In the genomic region with DNA sequence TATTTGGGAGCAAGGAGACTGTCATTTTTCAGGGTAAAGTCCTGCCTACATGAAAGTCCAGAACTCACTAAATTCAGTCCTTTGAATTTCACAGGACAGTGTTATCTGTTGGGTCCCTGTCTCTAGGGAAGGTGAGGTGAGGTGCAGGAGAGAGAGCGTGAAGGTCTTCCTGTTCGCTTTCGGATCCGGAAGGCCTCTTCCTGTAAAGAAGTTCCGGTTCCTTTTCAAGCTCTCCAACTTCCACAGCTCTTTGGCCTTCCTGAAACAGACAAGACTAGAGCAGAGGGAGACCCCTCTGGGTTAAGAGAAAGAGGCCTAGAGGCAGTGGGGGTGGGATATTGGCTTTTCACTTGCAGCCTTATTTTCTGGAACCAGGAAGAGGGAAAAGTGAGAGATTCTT, we compare ENCODE assay signal across 12 mouse cellular contexts. TPM values are rescaled to one million over a fixed set of nuclear protein-coding genes. Genes with fewer than 3 reads are reported as not detected.
A peak's percentile ranks its signal among the peaks of the same experiment; 100 is the strongest.
DNase-seq lines count a peak whose midpoint lies in the region; ATAC-seq and TF ChIP-seq lines count a peak whose summit lies in the region.
"Had no signal": no experiment of that assay in that cellular context is flagged by ENCODE, and none has a peak within 500 bp of the region (broad histone marks: within the 10 kb centered on the region; RNA-seq: fewer than 3 reads in every experiment).

No protein-coding gene starts in this region.

- no peak for TF ChIP-seq EP300 in ES-Bruce4 (IDR thresholded peaks at IDR 0.05; ENCODE audit: insufficient read depth, low read depth, low read length)
- TF ChIP-seq EP300 in liver, embryonic 14.5 days (IDR thresholded peaks at IDR 0.05; ENCODE audit: low read depth) = no peak

- no peak overlapping the region for H3K9ac ChIP-seq in forebrain, embryonic 16.5 days (replicated peaks; ENCODE audit: low read depth, low read length)
- no peak overlapping the region for H3K9ac ChIP-seq in intestine, embryonic 14.5 days (ENCODE audit: low read length)
- H3K9ac ChIP-seq in intestine, embryonic 16.5 days (ENCODE audit: low read depth, low read length) = no peak overlapping the region
- H3K9ac ChIP-seq in ES-Bruce4 (ENCODE audit: low read depth, poor library complexity, severe bottlenecking) = peak overlapping the region; percentile 40; the same call in 1 of the 2 replicates
- no peak overlapping the region; the same call in 1 of the 2 replicates for H3K9ac ChIP-seq in liver, embryonic 14.5 days (replicated peaks)
- no peak overlapping the region for H3K9ac ChIP-seq in intestine, postnatal 0 days (ENCODE audit: low read depth, low read length)
- H3K9ac ChIP-seq: intestine, embryonic 15.5 days; limb, embryonic 13.5 days had no signal

- TF ChIP-seq CTCF in ES-Bruce4 (IDR thresholded peaks at IDR 0.05; ENCODE audit: low read depth, low read length) = no peak
- TF ChIP-seq CTCF in liver, embryonic 14.5 days (IDR thresholded peaks at IDR 0.05; ENCODE audit: low read depth) = no peak
- no peak for TF ChIP-seq CTCF in intestine, postnatal 0 days (IDR thresholded peaks at IDR 0.05; ENCODE audit: low read depth)

- H3K9me3 ChIP-seq in forebrain, embryonic 10.5 days = no peaks in the 10 kb centered on the region
- H3K9me3 ChIP-seq in forebrain, embryonic 16.5 days (ENCODE audit: control insufficient read depth, low read length) = no peaks in the 10 kb centered on the region
- no peaks in the 10 kb centered on the region for H3K9me3 ChIP-seq in intestine, embryonic 14.5 days (ENCODE audit: control insufficient read depth, low read length)
- no peaks in the 10 kb centered on the region for H3K9me3 ChIP-seq in intestine, embryonic 16.5 days (ENCODE audit: control insufficient read depth, low read length)
- no peaks in the 10 kb centered on the region for H3K9me3 ChIP-seq in ES-Bruce4 (replicated peaks; ENCODE audit: control insufficient read depth, insufficient read depth, low read length, poor library complexity, severe bottlenecking)
- no peaks in the 10 kb centered on the region for H3K9me3 ChIP-seq in liver, embryonic 14.5 days (ENCODE audit: control insufficient read depth, low read length)
- no peaks in the 10 kb centered on the region for H3K9me3 ChIP-seq in intestine, postnatal 0 days (ENCODE audit: control insufficient read depth)
- H3K9me3 ChIP-seq: intestine, embryonic 15.5 days; limb, embryonic 13.5 days had no signal

- 0 out of 2 replicates have a peak overlapping the region, but pooled peaks have one; percentile 6 for H3K27ac ChIP-seq in forebrain, embryonic 10.5 days
- no peak overlapping the region for H3K27ac ChIP-seq in forebrain, embryonic 16.5 days (ENCODE audit: low read length)
- H3K27ac ChIP-seq in intestine, embryonic 14.5 days (ENCODE audit: low read depth) = 0 out of 2 replicates have a peak overlapping the region, but pooled peaks have one; percentile 16
- H3K27ac ChIP-seq in intestine, embryonic 16.5 days (ENCODE audit: low read length) = no peak overlapping the region
- H3K27ac ChIP-seq in ES-Bruce4 (ENCODE audit: insufficient read depth, low read length) = peak overlapping the region; percentile 93
- H3K27ac ChIP-seq in liver, embryonic 14.5 days = 0 out of 2 replicates have a peak overlapping the region, but pooled peaks have one; percentile 12
- H3K27ac ChIP-seq in intestine, postnatal 0 days (ENCODE audit: low read depth, low read length) = no peak overlapping the region
- H3K27ac ChIP-seq: intestine, embryonic 15.5 days; limb, embryonic 13.5 days had no signal

- H3K4me3 ChIP-seq in forebrain, embryonic 10.5 days = no peak overlapping the region
- no peak overlapping the region for H3K4me3 ChIP-seq in forebrain, embryonic 16.5 days (replicated peaks; ENCODE audit: low read length)
- H3K4me3 ChIP-seq in intestine, embryonic 14.5 days (ENCODE audit: low read depth, low read length) = no peak overlapping the region
- no peak overlapping the region for H3K4me3 ChIP-seq in intestine, embryonic 16.5 days (ENCODE audit: low read length)
- H3K4me3 ChIP-seq in ES-Bruce4 (ENCODE audit: low read depth, low read length) = no peak overlapping the region
- no peak overlapping the region for H3K4me3 ChIP-seq in liver, embryonic 14.5 days (ENCODE audit: insufficient read depth in 1 of 2, low read depth in 2 of 2, low read length in 2 of 2)
- no peak overlapping the region for H3K4me3 ChIP-seq in intestine, postnatal 0 days (ENCODE audit: low read depth, low read length)
- H3K4me3 ChIP-seq: intestine, embryonic 15.5 days; limb, embryonic 13.5 days had no signal

- ATAC-seq in forebrain, embryonic 16.5 days = no peak
- ATAC-seq in intestine, embryonic 14.5 days (replicated peaks; ENCODE audit: low FRiP score, low TSS enrichment, low read depth) = no peak
- ATAC-seq in intestine, embryonic 16.5 days = no peak
- ATAC-seq in liver, embryonic 14.5 days (ENCODE audit: insufficient read depth) = no peak
- no peak for ATAC-seq in intestine, postnatal 0 days
- ATAC-seq: intestine, embryonic 15.5 days had no signal

- peaks cover under 1% of the 10 kb centered on the region; the same call in 1 of the 2 replicates for H3K36me3 ChIP-seq in forebrain, embryonic 10.5 days (replicated peaks)
- no peaks in the 10 kb centered on the region for H3K36me3 ChIP-seq in forebrain, embryonic 16.5 days (ENCODE audit: control insufficient read depth, insufficient read depth)
- no peaks in the 10 kb centered on the region for H3K36me3 ChIP-seq in intestine, embryonic 14.5 days (ENCODE audit: control insufficient read depth, insufficient read depth, low read length)
- no peaks in the 10 kb centered on the region for H3K36me3 ChIP-seq in intestine, embryonic 16.5 days (ENCODE audit: control insufficient read depth, insufficient read depth, low read length)
- H3K36me3 ChIP-seq in ES-Bruce4 (ENCODE audit: control insufficient read depth, insufficient read depth, low read length, poor library complexity, severe bottlenecking) = no peaks in the 10 kb centered on the region
- H3K36me3 ChIP-seq in liver, embryonic 14.5 days (replicated peaks; ENCODE audit: control insufficient read depth, insufficient read depth, low read depth) = no peaks in the 10 kb centered on the region
- no peaks in the 10 kb centered on the region for H3K36me3 ChIP-seq in intestine, postnatal 0 days (ENCODE audit: control insufficient read depth, insufficient read depth)
- H3K36me3 ChIP-seq: intestine, embryonic 15.5 days; limb, embryonic 13.5 days had no signal

- no peak overlapping the region for H3K4me2 ChIP-seq in forebrain, embryonic 16.5 days (ENCODE audit: low read length)
- no peak overlapping the region for H3K4me2 ChIP-seq in intestine, embryonic 14.5 days (ENCODE audit: low read length)
- H3K4me2 ChIP-seq in intestine, embryonic 16.5 days (ENCODE audit: low read depth, low read length) = no peak overlapping the region
- no peak overlapping the region for H3K4me2 ChIP-seq in liver, embryonic 14.5 days (ENCODE audit: low read depth)
- H3K4me2 ChIP-seq in intestine, postnatal 0 days (replicated peaks; ENCODE audit: low read depth) = no peak overlapping the region
- H3K4me2 ChIP-seq: intestine, embryonic 15.5 days; limb, embryonic 13.5 days had no signal

- TF ChIP-seq POLR2A in ES-Bruce4 (IDR thresholded peaks at IDR 0.05; ENCODE audit: insufficient read depth, low read length) = no peak

- no peak for DNase-seq in forebrain, embryonic 10.5 days (ENCODE audit: extremely low spot score, low spot score)
- no peak for DNase-seq in intestine, embryonic 14.5 days (ENCODE audit: low spot score)
- DNase-seq in liver, embryonic 14.5 days (ENCODE audit: low read depth in 3 of 3, low spot score in 3 of 3) = no peak
- no peak for DNase-seq in c-Kit-positive CD71-positive TER-119-positive erythroid progenitor cells, embryonic 14.5 days (ENCODE audit: low spot score)
- DNase-seq: adrenal gland, adult 8-10 months; gastrocnemius, postnatal 10 days had no signal

- H3K27me3 ChIP-seq in forebrain, embryonic 10.5 days (ENCODE audit: poor library complexity, severe bottlenecking) = no peaks in the 10 kb centered on the region
- no peaks in the 10 kb centered on the region for H3K27me3 ChIP-seq in forebrain, embryonic 16.5 days (replicated peaks; ENCODE audit: control insufficient read depth, insufficient read depth, low read length)
- H3K27me3 ChIP-seq in intestine, embryonic 14.5 days (replicated peaks; ENCODE audit: control insufficient read depth, insufficient read depth, low read length) = no peaks in the 10 kb centered on the region
- H3K27me3 ChIP-seq in intestine, embryonic 16.5 days (replicated peaks; ENCODE audit: control insufficient read depth, insufficient read depth, low read length) = no peaks in the 10 kb centered on the region
- no peaks in the 10 kb centered on the region for H3K27me3 ChIP-seq in ES-Bruce4 (ENCODE audit: control insufficient read depth, insufficient read depth, low read length, poor library complexity, severe bottlenecking)
- H3K27me3 ChIP-seq in liver, embryonic 14.5 days (ENCODE audit: control insufficient read depth, insufficient read depth, low read length) = no peaks in the 10 kb centered on the region
- H3K27me3 ChIP-seq in intestine, postnatal 0 days (replicated peaks; ENCODE audit: control insufficient read depth, insufficient read depth, low read length) = no peaks in the 10 kb centered on the region
- H3K27me3 ChIP-seq: intestine, embryonic 15.5 days; limb, embryonic 13.5 days had no signal

- WGBS in forebrain, embryonic 10.5 days = 94% methylated on average over 5 of the region's 5 CpGs
- 87% methylated on average over 5 of the region's 5 CpGs for WGBS in forebrain, embryonic 16.5 days
- 76% methylated on average over 5 of the region's 5 CpGs for WGBS in intestine, embryonic 14.5 days
- 89% methylated on average over 5 of the region's 5 CpGs for WGBS in intestine, embryonic 16.5 days
- 46% methylated on average over 5 of the region's 5 CpGs for WGBS in liver, embryonic 14.5 days (ENCODE audit: insufficient replicate concordance)
- 86% methylated on average over 5 of the region's 5 CpGs for WGBS in intestine, postnatal 0 days

- H3K4me1 ChIP-seq in forebrain, embryonic 10.5 days = peaks cover 55% of the 10 kb centered on the region
- peaks cover 25% of the 10 kb centered on the region for H3K4me1 ChIP-seq in forebrain, embryonic 16.5 days (replicated peaks; ENCODE audit: control insufficient read depth, insufficient read depth, low read length)
- H3K4me1 ChIP-seq in intestine, embryonic 14.5 days (replicated peaks; ENCODE audit: control insufficient read depth, insufficient read depth, low read length) = peaks cover 28% of the 10 kb centered on the region
- peaks cover 24% of the 10 kb centered on the region for H3K4me1 ChIP-seq in intestine, embryonic 16.5 days (ENCODE audit: control insufficient read depth, insufficient read depth, low read length)
- peaks cover 2% of the 10 kb centered on the region for H3K4me1 ChIP-seq in ES-Bruce4 (ENCODE audit: control insufficient read depth, insufficient read depth, low read length)
- H3K4me1 ChIP-seq in liver, embryonic 14.5 days (replicated peaks; ENCODE audit: control insufficient read depth in 2 of 2, insufficient read depth in 2 of 2, low read length in 1 of 2) = peaks cover 35 to 36% of the 10 kb centered on the region in 2 experiments
- H3K4me1 ChIP-seq in intestine, postnatal 0 days (replicated peaks; ENCODE audit: control insufficient read depth, insufficient read depth, low read length) = peaks cover 15% of the 10 kb centered on the region; the same call in 1 of the 2 replicates

RNA-seq across cellular contexts. Expression of gene Chd4, which starts 3.4 kb away (rescaled TPM):
- polyA plus RNA-seq in forebrain, embryonic 10.5 days (2016; fragmentation: Nextera tagmentation; extraction: Ambion mirVana) = 91.0 and 99.4 TPM in 2 replicates
- 78.1 and 79.8 TPM in 2 replicates for polyA plus RNA-seq in forebrain, embryonic 16.5 days (2015; fragmentation: Nextera tagmentation; extraction: Ambion mirVana)
- 74.2 and 74.8 TPM in 2 replicates for polyA plus RNA-seq in intestine, embryonic 14.5 days (2014; fragmentation: Nextera tagmentation; extraction: Ambion mirVana)
- 41.3 and 44.8 TPM in 2 replicates for polyA plus RNA-seq in intestine, embryonic 16.5 days (2015; fragmentation: Nextera tagmentation; extraction: Ambion mirVana)
- polyA plus RNA-seq in ES-Bruce4 (2011; ENCODE audit: insufficient read depth, insufficient read length, low read depth, missing spikeins) = 307 and 317 TPM in 2 replicates
- 13.9 and 24.7 TPM in 2 replicates for polyA plus RNA-seq in liver, embryonic 14.5 days (2012; rRNA removed)
- 19.7 and 24.3 TPM in 2 replicates for polyA plus RNA-seq in liver, embryonic 14.5 days (2014; fragmentation: Nextera tagmentation; extraction: Ambion mirVana)
- 30.7 and 34.2 TPM in 2 replicates for polyA plus RNA-seq in intestine, postnatal 0 days (2015; fragmentation: Nextera tagmentation; extraction: Ambion mirVana)

RNA-seq across cellular contexts. Expression of gene Lpar5, which starts 24.7 kb away (rescaled TPM):
- 0.22 and 0.30 TPM in 2 replicates for polyA plus RNA-seq in forebrain, embryonic 10.5 days (2016; fragmentation: Nextera tagmentation; extraction: Ambion mirVana)
- polyA plus RNA-seq in forebrain, embryonic 16.5 days (2015; fragmentation: Nextera tagmentation; extraction: Ambion mirVana) = 0.44 and 0.60 TPM in 2 replicates
- 2.3 and 3.0 TPM in 2 replicates for polyA plus RNA-seq in intestine, embryonic 14.5 days (2014; fragmentation: Nextera tagmentation; extraction: Ambion mirVana)
- 9.4 and 9.7 TPM in 2 replicates for polyA plus RNA-seq in intestine, embryonic 16.5 days (2015; fragmentation: Nextera tagmentation; extraction: Ambion mirVana)
- polyA plus RNA-seq in ES-Bruce4 (2011; ENCODE audit: insufficient read depth, insufficient read length, low read depth, missing spikeins) = 2.5 and 3.7 TPM in 2 replicates
- polyA plus RNA-seq in liver, embryonic 14.5 days (2012; rRNA removed) = 1.6 and 1.8 TPM in 2 replicates
- 0.68 and 1.0 TPM in 2 replicates for polyA plus RNA-seq in liver, embryonic 14.5 days (2014; fragmentation: Nextera tagmentation; extraction: Ambion mirVana)
- 9.2 and 9.9 TPM in 2 replicates for polyA plus RNA-seq in intestine, postnatal 0 days (2015; fragmentation: Nextera tagmentation; extraction: Ambion mirVana)

RNA-seq across cellular contexts. Expression of gene Nop2, which starts 39.3 kb away (rescaled TPM):
- 101 and 103 TPM in 2 replicates for polyA plus RNA-seq in forebrain, embryonic 10.5 days (2016; fragmentation: Nextera tagmentation; extraction: Ambion mirVana)
- polyA plus RNA-seq in forebrain, embryonic 16.5 days (2015; fragmentation: Nextera tagmentation; extraction: Ambion mirVana) = 54.4 and 55.3 TPM in 2 replicates
- 72.1 and 75.2 TPM in 2 replicates for polyA plus RNA-seq in intestine, embryonic 14.5 days (2014; fragmentation: Nextera tagmentation; extraction: Ambion mirVana)
- 59.5 and 66.8 TPM in 2 replicates for polyA plus RNA-seq in intestine, embryonic 16.5 days (2015; fragmentation: Nextera tagmentation; extraction: Ambion mirVana)
- 75.1 and 78.4 TPM in 2 replicates for polyA plus RNA-seq in ES-Bruce4 (2011; ENCODE audit: insufficient read depth, insufficient read length, low read depth, missing spikeins)
- 18.9 and 24.5 TPM in 2 replicates for polyA plus RNA-seq in liver, embryonic 14.5 days (2012; rRNA removed)
- 33.1 and 33.7 TPM in 2 replicates for polyA plus RNA-seq in liver, embryonic 14.5 days (2014; fragmentation: Nextera tagmentation; extraction: Ambion mirVana)
- 21.9 and 22.6 TPM in 2 replicates for polyA plus RNA-seq in intestine, postnatal 0 days (2015; fragmentation: Nextera tagmentation; extraction: Ambion mirVana)

RNA-seq across cellular contexts. Expression of gene Acrbp, which starts 42.9 kb away (rescaled TPM):
- 12.8 and 12.9 TPM in 2 replicates for polyA plus RNA-seq in forebrain, embryonic 10.5 days (2016; fragmentation: Nextera tagmentation; extraction: Ambion mirVana)
- polyA plus RNA-seq in forebrain, embryonic 16.5 days (2015; fragmentation: Nextera tagmentation; extraction: Ambion mirVana) = 21.4 and 31.6 TPM in 2 replicates
- 11.4 and 13.4 TPM in 2 replicates for polyA plus RNA-seq in intestine, embryonic 14.5 days (2014; fragmentation: Nextera tagmentation; extraction: Ambion mirVana)
- polyA plus RNA-seq in intestine, embryonic 16.5 days (2015; fragmentation: Nextera tagmentation; extraction: Ambion mirVana) = 9.8 and 10.6 TPM in 2 replicates
- polyA plus RNA-seq in ES-Bruce4 (2011; ENCODE audit: insufficient read depth, insufficient read length, low read depth, missing spikeins) = 25.3 and 25.7 TPM in 2 replicates
- polyA plus RNA-seq in liver, embryonic 14.5 days (2012; rRNA removed) = 2.1 and 3.1 TPM in 2 replicates
- polyA plus RNA-seq in liver, embryonic 14.5 days (2014; fragmentation: Nextera tagmentation; extraction: Ambion mirVana) = 1.3 and 2.0 TPM in 2 replicates
- 3.1 and 4.1 TPM in 2 replicates for polyA plus RNA-seq in intestine, postnatal 0 days (2015; fragmentation: Nextera tagmentation; extraction: Ambion mirVana)

RNA-seq across cellular contexts. Expression of gene Iffo1, which starts 52.7 kb away (rescaled TPM):
- polyA plus RNA-seq in forebrain, embryonic 10.5 days (2016; fragmentation: Nextera tagmentation; extraction: Ambion mirVana) = 9.2 and 10.0 TPM in 2 replicates
- 17.3 and 19.3 TPM in 2 replicates for polyA plus RNA-seq in forebrain, embryonic 16.5 days (2015; fragmentation: Nextera tagmentation; extraction: Ambion mirVana)
- polyA plus RNA-seq in intestine, embryonic 14.5 days (2014; fragmentation: Nextera tagmentation; extraction: Ambion mirVana) = 6.7 and 7.6 TPM in 2 replicates
- polyA plus RNA-seq in intestine, embryonic 16.5 days (2015; fragmentation: Nextera tagmentation; extraction: Ambion mirVana) = 4.5 and 5.3 TPM in 2 replicates
- polyA plus RNA-seq in ES-Bruce4 (2011; ENCODE audit: insufficient read depth, insufficient read length, low read depth, missing spikeins) = 8.3 and 9.9 TPM in 2 replicates
- polyA plus RNA-seq in liver, embryonic 14.5 days (2012; rRNA removed) = 4.8 and 6.0 TPM in 2 replicates
- 1.8 and 3.7 TPM in 2 replicates for polyA plus RNA-seq in liver, embryonic 14.5 days (2014; fragmentation: Nextera tagmentation; extraction: Ambion mirVana)
- polyA plus RNA-seq in intestine, postnatal 0 days (2015; fragmentation: Nextera tagmentation; extraction: Ambion mirVana) = 3.2 and 3.9 TPM in 2 replicates

Comparison
In these comparisons a context has a peak if more than half of its experiments do, and no peak if none do; other contexts are left out.
1. H3K27ac ChIP-seq: peak in forebrain, embryonic 10.5 days (single experiment), intestine, embryonic 14.5 days (single experiment), ES-Bruce4 (single experiment) and liver, embryonic 14.5 days (single experiment); none in forebrain, embryonic 16.5 days (single experiment), intestine, embryonic 16.5 days (single experiment) and intestine, postnatal 0 days (single experiment).